Mouse (Mus musculus) liver, postnatal 0 days (tissue): ENCODE results near the gene Cidec. TPM values are rescaled to one million over a fixed set of nuclear protein-coding genes. Genes with fewer than 3 reads are reported as not detected.

Source experiments
- ATAC-seq: fragments of 200-750 bp; cut with Nextera tagmentation; 2 replicates; pipeline ENCODE4 v1.8.0; 2017; ENCODE audit warnings: mild to moderate bottlenecking, moderate library complexity
- DNase-seq: peaks from one replicate; pipeline ENCODE4 v3.0.0-alpha.2; 2016
- H3K27ac ChIP-seq: fragments of 300-500 bp; sonication (generic); 2 replicates; pipeline ENCODE4 v1.5.1; 2014; ENCODE audit warnings: antibody characterized with exemption, moderate library complexity, mild to moderate bottlenecking, low read depth
- H3K27me3 ChIP-seq: fragments of 300-500 bp; sonication (generic); 2 replicates; pipeline ENCODE4 v1.6.1; 2014; ENCODE audit warnings: low read length, control low read depth, mixed read lengths; ENCODE audit not compliant: insufficient read depth
- H3K36me3 ChIP-seq: fragments of 300-500 bp; sonication (generic); replicated peaks from 2 replicates; pipeline ENCODE4 v1.6.1; 2014; ENCODE audit warnings: mild to moderate bottlenecking, control low read depth, low read length, moderate library complexity, mixed read lengths; ENCODE audit not compliant: insufficient read depth
- H3K4me1 ChIP-seq: fragments of 300-500 bp; sonication (generic); 2 replicates; pipeline ENCODE4 v1.6.1; 2014; ENCODE audit warnings: antibody characterized with exemption, mild to moderate bottlenecking, control low read depth; ENCODE audit not compliant: insufficient read depth
- H3K4me2 ChIP-seq: fragments of 300-500 bp; sonication (generic); 2 replicates; pipeline ENCODE4 v1.6.1; 2014; ENCODE audit warnings: low read depth, mild to moderate bottlenecking, low read length, moderate library complexity, mixed read lengths
- H3K4me3 ChIP-seq: fragments of 300-500 bp; sonication (generic); 2 replicates; pipeline ENCODE4 v1.5.1; 2014; ENCODE audit warnings: low read depth, low read length
- H3K9ac ChIP-seq: fragments of 300-500 bp; sonication (generic); replicated peaks from 2 replicates; pipeline ENCODE4 v1.6.1; 2014; ENCODE audit warnings: mild to moderate bottlenecking, moderate library complexity
- H3K9me3 ChIP-seq: fragments of 300-500 bp; sonication (generic); 2 replicates; pipeline ENCODE4 v1.6.1; 2016; ENCODE audit warnings: mild to moderate bottlenecking, control low read depth, low read length, mixed read lengths
- CTCF ChIP-seq: sonication (generic); IDR thresholded peaks from 2 replicates; pipeline ENCODE4 v1.5.1; 2016; ENCODE audit warnings: antibody characterized with exemption, low read depth
- EP300 ChIP-seq: IDR thresholded peaks from 2 replicates; pipeline ENCODE4 v1.6.1; 2016; ENCODE audit warnings: antibody characterized with exemption, low read depth, mild to moderate bottlenecking
- WGBS: fragments of 180-500 bp; shearing (Covaris S2); extraction: QIAGEN DNeasy Blood & Tissue Kit; methylation state at CpG from one replicate; pipeline ENCODE4 v1.1.7; 2014; ENCODE audit not compliant: insufficient replicate concordance; 5-methylcytosine and 5-hydroxymethylcytosine counted together
- polyA plus RNA-seq: library from polyadenylated mRNA; unstranded; fragments of >200 nt; fragmentation: Nextera tagmentation; extraction: Ambion mirVana; gene quantifications from 2 replicates; pipeline ENCODE4 v1.2.1, GENCODE M21; 2015

Cidec gene
- polyA plus RNA-seq, 1 experiment from 2014 or later, result 5.9 TPM

- Histone ChIP-seq H3K27me3 (no peaks in the 10 kb centered on the region), H3K27ac (peak within 1 kb of the TSS; percentile 76), H3K9me3 (no peaks in the 10 kb centered on the region), H3K4me2 (peak within 1 kb of the TSS; percentile 98), H3K9ac (peak within 1 kb of the TSS; percentile 98), H3K36me3 (0 out of 2 replicates have a peak, but pooled peaks cover 9% of the 10 kb centered on the region), H3K4me3 (peak within 1 kb of the TSS; percentile 98), H3K4me1 (peaks cover 17% of the 10 kb centered on the region)
- DNase-seq (peak; percentile 94), ATAC-seq (peak; percentile 90)
- TF ChIP-seq CTCF, result no peak
- TF ChIP-seq EP300, result no peak
- WGBS, result under 1% methylated on average over 45 of the region's 45 CpGs
These were observed 7.0 kb upstream of the Cidec start, which contains the start of gene Jagn1 for GRCm38 (mm10) chr6:113442442-113443090. TSS of gene Jagn1 (plus strand) at chr6:113442569.

DNA sequence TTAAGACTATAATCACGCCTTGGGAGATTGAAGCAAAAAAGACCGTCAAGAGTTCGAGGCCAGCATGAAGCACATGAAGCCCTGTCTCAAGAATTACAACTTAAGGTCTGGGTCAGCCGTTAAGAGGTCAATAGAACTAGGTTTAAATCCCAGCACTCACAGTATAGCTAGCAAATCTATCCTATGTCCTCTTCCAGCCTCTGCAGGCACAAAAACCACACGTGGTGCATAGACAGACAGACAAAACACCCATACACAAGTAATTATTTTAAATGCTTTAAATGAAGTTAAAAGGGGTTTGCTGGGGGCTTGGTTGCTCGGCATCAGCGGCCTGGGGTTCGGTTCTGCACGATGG is 6.5 kb upstream of the Cidec start:
- Histone ChIP-seq H3K9ac (peak overlapping the region; percentile 98), H3K36me3 (0 out of 2 replicates have a peak, but pooled peaks cover 5% of the 10 kb centered on the region), H3K4me3 (peak overlapping the region; percentile 98), H3K27me3 (no peaks in the 10 kb centered on the region), H3K4me2 (peak overlapping the region; percentile 98), H3K27ac (peak overlapping the region; percentile 76; the same call in 1 of the 2 replicates), H3K9me3 (no peaks in the 10 kb centered on the region), H3K4me1 (peaks cover 17% of the 10 kb centered on the region)
- TF ChIP-seq EP300, result no peak
- TF ChIP-seq CTCF, result no peak
- no peak for ATAC-seq
- WGBS, result 35% methylated on average over 9 of the region's 9 CpGs
- no peak for DNase-seq

- no peaks in the 10 kb centered on the region for H3K9me3 ChIP-seq
- 49% methylated on average over 7 of the region's 7 CpGs for WGBS
- H3K4me1 ChIP-seq, result peaks cover 17% of the 10 kb centered on the region
- no peak overlapping the region for H3K9ac ChIP-seq
- H3K36me3 ChIP-seq, result no peaks in the 10 kb centered on the region
- TF ChIP-seq EP300, result no peak
- TF ChIP-seq CTCF, result peak; percentile 93
- no peak overlapping the region for H3K4me3 ChIP-seq
- DNase-seq, result peak; percentile 89
- ATAC-seq, result peak; percentile 57
- no peak overlapping the region for H3K27ac ChIP-seq
- H3K27me3 ChIP-seq, result no peaks in the 10 kb centered on the region
- H3K4me2 ChIP-seq, result no peak overlapping the region
These were observed 5.7 kb upstream of the Cidec start for GRCm38 (mm10) chr6:113441147-113441680.

- no peak overlapping the region for H3K4me3 ChIP-seq
These were observed 5.1 kb upstream of the Cidec start for GRCm38 (mm10) chr6:113440686-113441085.

DNA sequence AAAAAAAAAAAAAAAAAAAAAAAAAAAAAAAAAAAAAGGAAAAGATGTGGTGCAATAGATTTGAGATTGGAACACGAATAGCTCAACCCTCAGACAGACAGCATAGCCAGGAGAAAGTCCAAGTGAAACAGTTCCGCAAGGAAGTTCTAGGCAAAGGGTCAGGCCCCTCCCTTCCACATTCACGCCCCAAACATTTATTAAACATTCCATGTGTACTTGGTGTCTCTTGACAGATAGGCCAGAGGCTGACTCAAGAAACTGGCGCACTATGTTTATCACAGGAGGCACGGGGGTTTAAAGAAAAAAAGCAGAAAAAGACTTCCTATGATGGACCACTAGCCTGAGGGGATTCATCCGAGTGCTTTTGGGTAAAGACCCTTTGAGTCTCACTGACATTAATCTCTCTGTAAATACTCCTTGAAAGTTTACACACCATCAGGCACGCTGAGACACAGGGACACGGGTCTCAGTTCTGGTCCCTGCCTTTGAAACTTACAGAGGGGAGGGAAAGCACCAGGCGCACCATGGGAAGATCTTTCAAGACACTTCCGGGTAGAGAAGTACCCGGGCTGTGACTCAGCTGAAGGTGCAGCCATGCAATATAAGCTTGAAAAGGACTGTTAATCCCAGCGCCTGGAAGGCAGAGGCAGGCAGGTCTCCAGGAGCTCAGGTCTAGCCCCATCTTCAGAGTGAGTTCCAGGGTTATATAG is 3.3 kb upstream of the Cidec start:
- Histone ChIP-seq H3K9me3 (no peaks in the 10 kb centered on the region), H3K4me2 (no peak overlapping the region), H3K27me3 (no peaks in the 10 kb centered on the region), H3K27ac (peak overlapping the region; percentile 30; the same call in 1 of the 2 replicates), H3K4me3 (no peak overlapping the region), H3K36me3 (no peaks in the 10 kb centered on the region), H3K4me1 (peaks cover 16% of the 10 kb centered on the region), H3K9ac (no peak overlapping the region)
- TF ChIP-seq EP300 (no peak), CTCF (no peak)
- no peak for DNase-seq
- 47% methylated on average over 12 of the region's 12 CpGs for WGBS
- ATAC-seq, result peak; percentile 22; the same call in 1 of the 2 replicates

More at GRCm38 (mm10) chr6:113440686-113441085, 5.1 kb upstream of the Cidec start:
- Histone ChIP-seq H3K4me1 (peaks cover 19% of the 10 kb centered on the region), H3K9ac (no peak overlapping the region), H3K4me2 (no peak overlapping the region), H3K27me3 (no peaks in the 10 kb centered on the region), H3K9me3 (no peaks in the 10 kb centered on the region), H3K27ac (no peak overlapping the region), H3K36me3 (no peaks in the 10 kb centered on the region)
- ATAC-seq (no peak), DNase-seq (no peak)
- WGBS, result 81% methylated on average over 3 of the region's 3 CpGs
- TF ChIP-seq EP300 (no peak), CTCF (no peak)

GRCm38 (mm10) chr6:113437135-113437534 is 1.6 kb upstream of the Cidec start:
- 71% methylated on average over 12 of the region's 12 CpGs for WGBS
- no peak overlapping the region for H3K4me2 ChIP-seq

More at GRCm38 (mm10) chr6:113437135-113437534, 1.6 kb upstream of the Cidec start:
- TF ChIP-seq EP300, result no peak
- no peak for TF ChIP-seq CTCF
- no peak overlapping the region for H3K9ac ChIP-seq
- no peaks in the 10 kb centered on the region for H3K27me3 ChIP-seq
- no peaks in the 10 kb centered on the region for H3K9me3 ChIP-seq
- H3K27ac ChIP-seq, result no peak overlapping the region
- peaks cover 5% of the 10 kb centered on the region for H3K4me1 ChIP-seq
- no peak for ATAC-seq
- DNase-seq, result no peak
- H3K4me3 ChIP-seq, result no peak overlapping the region
- no peaks in the 10 kb centered on the region for H3K36me3 ChIP-seq
